9 mouse cellular contexts compared by ENCODE assay signal in the genomic region with DNA sequence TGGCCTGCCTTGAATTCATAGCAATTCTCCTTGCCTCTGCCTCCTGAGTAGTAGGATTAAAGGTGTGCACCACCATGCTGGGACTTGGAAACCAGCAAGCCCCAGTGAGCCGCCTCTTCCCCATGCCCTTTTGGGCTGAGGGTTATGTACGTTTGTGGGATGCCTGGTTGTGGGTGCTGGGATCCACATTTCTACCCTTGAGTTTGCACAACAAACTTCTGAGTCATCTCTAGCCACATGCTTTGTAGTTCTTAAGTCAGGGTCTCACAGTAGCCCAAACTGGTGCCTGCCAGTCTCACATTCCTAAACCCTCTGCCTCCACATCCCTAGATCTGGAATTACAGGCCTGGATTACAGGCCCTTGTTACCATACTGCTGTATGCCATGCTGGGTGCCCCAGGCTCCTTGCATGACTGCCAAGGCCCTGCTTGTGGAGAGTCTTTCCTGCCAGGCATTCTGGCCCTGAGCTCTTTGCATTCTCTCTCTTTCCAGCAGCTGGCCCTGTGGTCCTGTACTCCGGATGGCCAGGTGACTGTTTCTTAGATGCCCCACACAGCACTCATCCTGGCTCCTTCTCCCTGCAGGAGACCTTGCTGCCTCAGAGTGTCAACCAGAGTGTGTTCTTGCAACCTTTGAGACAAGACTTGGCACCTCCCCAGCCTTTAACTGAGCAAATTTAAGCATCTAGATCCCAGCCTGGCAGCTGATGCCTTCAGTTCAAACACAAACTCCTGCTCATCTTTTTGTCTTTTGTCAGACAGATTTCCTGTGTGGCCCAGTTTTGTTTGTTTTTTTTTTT. TPM values are rescaled to one million over a fixed set of nuclear protein-coding genes. Genes with fewer than 3 reads are reported as not detected.
DNase-seq lines count a peak whose midpoint lies in the region; ATAC-seq lines count a peak whose summit lies in the region.
"Had no signal": no experiment of that assay in that cellular context is flagged by ENCODE, and none has a peak within 500 bp of the region (broad histone marks: within the 10 kb centered on the region; RNA-seq: fewer than 3 reads in every experiment).

No protein-coding gene starts in this region.

- peak; percentile 42 for DNase-seq in kidney, adult 9 months
- no peak for DNase-seq in kidney, postnatal 10 days
- DNase-seq in 3134 (ENCODE audit: extremely low read depth, insufficient read length, low spot score) (peak; percentile 60), 3T3-L1 (ENCODE audit: low read depth, low spot score) (peak; percentile 75)
- peak; percentile 73 for DNase-seq in cerebellum, adult 9-11 months
- no peak for DNase-seq in spleen, postnatal 4 days (ENCODE audit: low spot score in 2 of 2)
- no peak for DNase-seq in gastrocnemius, postnatal 14 days

- intact Hi-C loops in gastrocnemius, postnatal 14 days (cut with DNase I; ENCODE audit: low total_unique reads) = loop anchor here (10.0 kb wide), 1 partner anchor 149 kb away; a partner anchor contains a TSS

- ATAC-seq in frontal cortex, adult (ENCODE audit: low TSS enrichment) = no peak
- ATAC-seq: activated CD4-positive, CD25-positive, alpha-beta regulatory T cell, adult 4 months had no signal

RNA-seq across cellular contexts. Expression of a gene that starts 39.3 kb away (rescaled TPM):
- total RNA-seq in gastrocnemius, postnatal 14 days (2021) = 10 to 100 TPM; 47.8 to 48.0 TPM

RNA-seq across cellular contexts. Expression of a gene that starts 46.1 kb away (rescaled TPM):
- total RNA-seq in gastrocnemius, postnatal 14 days (2021) = 10 to 100 TPM; 25.9 to 29.3 TPM

RNA-seq across cellular contexts. Expression of a gene that starts 52.3 kb away (rescaled TPM):
- 1 to 10 TPM; 5.5 to 8.1 TPM for total RNA-seq in gastrocnemius, postnatal 14 days (2021)

Comparison
In these comparisons a context has a peak if more than half of its experiments do, and no peak if none do; other contexts are left out.
1. DNase-seq: peak in kidney, adult 9 months (single experiment), 3134 (single experiment), 3T3-L1 (single experiment) and cerebellum, adult 9-11 months (single experiment); none in kidney, postnatal 10 days (single experiment), spleen, postnatal 4 days (0 of 2) and gastrocnemius, postnatal 14 days (single experiment).